Comparison of ENCODE assay signal across 11 mouse cellular contexts in genomic region chr3:40694438-40694837, GRCm38 (mm10). TPM values are rescaled to one million over a fixed set of nuclear protein-coding genes. Genes with fewer than 3 reads are reported as not detected.
DNase-seq lines count a peak whose midpoint lies in the region; ATAC-seq and TF ChIP-seq lines count a peak whose summit lies in the region.
"Had no signal": no experiment of that assay in that cellular context is flagged by ENCODE, and none has a peak within 500 bp of the region (broad histone marks: within the 10 kb centered on the region; RNA-seq: fewer than 3 reads in every experiment).

No protein-coding gene starts in this region.

- WGBS in hindbrain, embryonic 16.5 days = 59% methylated on average over 2 of the region's 2 CpGs
- 59% methylated on average over 2 of the region's 2 CpGs for WGBS in hindbrain, embryonic 14.5 days
- WGBS in hindbrain, embryonic 10.5 days = 84% methylated on average over 2 of the region's 2 CpGs

- H3K4me3 ChIP-seq in hindbrain, embryonic 16.5 days (ENCODE audit: low read length) = no peak overlapping the region
- H3K4me3 ChIP-seq in hindbrain, embryonic 14.5 days (replicated peaks; ENCODE audit: low read length) = no peak overlapping the region
- H3K4me3 ChIP-seq in hindbrain, embryonic 10.5 days = no peak overlapping the region
- no peak overlapping the region for H3K4me3 ChIP-seq in left cerebral cortex, adult 2 months

- no peaks in the 10 kb centered on the region for H3K9me3 ChIP-seq in hindbrain, embryonic 16.5 days (ENCODE audit: control insufficient read depth, low read length)
- no peaks in the 10 kb centered on the region for H3K9me3 ChIP-seq in hindbrain, embryonic 14.5 days (ENCODE audit: control insufficient read depth, low read length)
- no peaks in the 10 kb centered on the region for H3K9me3 ChIP-seq in hindbrain, embryonic 10.5 days

- TF ChIP-seq CTCF in left cerebral cortex, adult 2 months (IDR thresholded peaks at IDR 0.05) = no peak

- intact Hi-C loops in left cerebral cortex, adult 2 months (cut with DNase I) = loop anchor here (5.0 kb wide), 1 partner anchor 48 kb away; the partner anchor contains the start of gene Hspa4l

- H3K4me2 ChIP-seq in hindbrain, embryonic 16.5 days (ENCODE audit: low read length) = no peak overlapping the region
- no peak overlapping the region for H3K4me2 ChIP-seq in hindbrain, embryonic 14.5 days (replicated peaks)

- no peak overlapping the region for H3K27ac ChIP-seq in hindbrain, embryonic 16.5 days (ENCODE audit: low read depth, low read length)
- no peak overlapping the region for H3K27ac ChIP-seq in hindbrain, embryonic 14.5 days
- no peak overlapping the region for H3K27ac ChIP-seq in hindbrain, embryonic 10.5 days
- H3K27ac ChIP-seq in left cerebral cortex, adult 2 months = no peak overlapping the region
- H3K27ac ChIP-seq: stomach, postnatal 0 days had no signal

- H3K4me1 ChIP-seq in hindbrain, embryonic 16.5 days (ENCODE audit: control insufficient read depth, insufficient read depth, low read depth, low read length) = no peaks in the 10 kb centered on the region
- H3K4me1 ChIP-seq in hindbrain, embryonic 14.5 days (replicated peaks; ENCODE audit: control insufficient read depth, insufficient read depth, low read length) = no peaks in the 10 kb centered on the region
- H3K4me1 ChIP-seq in hindbrain, embryonic 10.5 days (replicated peaks) = no peaks in the 10 kb centered on the region

- H3K9ac ChIP-seq in hindbrain, embryonic 16.5 days (ENCODE audit: low read depth, low read length) = no peak overlapping the region
- no peak overlapping the region for H3K9ac ChIP-seq in hindbrain, embryonic 14.5 days

- no peak for DNase-seq in hindbrain, embryonic 14.5 days (ENCODE audit: low spot score)
- peak; percentile 52 for DNase-seq in testis, postnatal 10 days (ENCODE audit: low spot score)
- no peak for DNase-seq in testis, postnatal 14 days (ENCODE audit: low spot score)
- peak; percentile 55 for DNase-seq in heart, postnatal 4 days
- DNase-seq in skeletal muscle tissue, adult 2 months (ENCODE audit: low read depth, low spot score) = peak; percentile 38
- no peak for DNase-seq in hindbrain, embryonic 10.5 days (ENCODE audit: low spot score)
- no peak for DNase-seq in left cerebral cortex, adult 2 months (ENCODE audit: extremely low spot score in 1 of 2, low spot score in 2 of 2)
- DNase-seq: cerebellum, postnatal 25 days had no signal

- peak; percentile 52; the same call in 1 of the 2 replicates for ATAC-seq in hindbrain, embryonic 16.5 days
- ATAC-seq in hindbrain, embryonic 14.5 days (ENCODE audit: low FRiP score) = no peak; the same call in 1 of the 2 replicates

- no peaks in the 10 kb centered on the region for H3K27me3 ChIP-seq in hindbrain, embryonic 16.5 days (replicated peaks; ENCODE audit: control insufficient read depth, insufficient read depth, low read length)
- H3K27me3 ChIP-seq in hindbrain, embryonic 14.5 days (ENCODE audit: control insufficient read depth, insufficient read depth, low read length) = no peaks in the 10 kb centered on the region
- H3K27me3 ChIP-seq in hindbrain, embryonic 10.5 days (ENCODE audit: insufficient read depth, poor library complexity, severe bottlenecking) = no peaks in the 10 kb centered on the region

- H3K36me3 ChIP-seq in hindbrain, embryonic 16.5 days (ENCODE audit: control insufficient read depth, insufficient read depth, low read length) = no peaks in the 10 kb centered on the region; the same call in 1 of the 2 replicates
- H3K36me3 ChIP-seq in hindbrain, embryonic 14.5 days (replicated peaks; ENCODE audit: control insufficient read depth, insufficient read depth) = peaks cover 29% of the 10 kb centered on the region; the same call in 1 of the 2 replicates
- H3K36me3 ChIP-seq in hindbrain, embryonic 10.5 days = peaks cover 49% of the 10 kb centered on the region

RNA-seq across cellular contexts. Expression of gene Slc25a31, which starts 14.2 kb away (rescaled TPM):
- polyA plus RNA-seq in hindbrain, embryonic 16.5 days (2015; fragmentation: Nextera tagmentation; extraction: Ambion mirVana) = 0.30 and 0.36 TPM in 2 replicates
- 0.44 and 0.59 TPM in 2 replicates for polyA plus RNA-seq in hindbrain, embryonic 14.5 days (2014; fragmentation: Nextera tagmentation; extraction: Ambion mirVana)
- 1 to 10 TPM in 1 of 2 experiments, under 1 TPM in 1; 0.90 to 1.0 TPM for total RNA-seq in heart, postnatal 4 days (2021)
- polyA plus RNA-seq in hindbrain, embryonic 10.5 days (2016; fragmentation: Nextera tagmentation; extraction: Ambion mirVana) = 0.09 and 0.12 TPM in 2 replicates
- not detected for total RNA-seq in left cerebral cortex, adult 2 months (2021)
- total RNA-seq: gastrocnemius, adult 8-10 months had no signal
- polyA plus RNA-seq: stomach, postnatal 0 days had no signal

RNA-seq across cellular contexts. Expression of gene Hspa4l, which starts 49.9 kb away (rescaled TPM):
- 51.5 and 56.3 TPM in 2 replicates for polyA plus RNA-seq in hindbrain, embryonic 16.5 days (2015; fragmentation: Nextera tagmentation; extraction: Ambion mirVana)
- polyA plus RNA-seq in hindbrain, embryonic 14.5 days (2014; fragmentation: Nextera tagmentation; extraction: Ambion mirVana) = 56.0 and 65.4 TPM in 2 replicates
- total RNA-seq in heart, postnatal 4 days (2021) = 10 to 100 TPM; 40.5 to 44.6 TPM
- polyA plus RNA-seq in hindbrain, embryonic 10.5 days (2016; fragmentation: Nextera tagmentation; extraction: Ambion mirVana) = 42.2 and 49.0 TPM in 2 replicates
- total RNA-seq in left cerebral cortex, adult 2 months (2021) = 100 to 1,000 TPM; 167 to 172 TPM

Comparison
In these comparisons a context has a peak if more than half of its experiments do, and no peak if none do; other contexts are left out.
1. DNase-seq: peak in testis, postnatal 10 days (single experiment), heart, postnatal 4 days (single experiment) and skeletal muscle tissue, adult 2 months (single experiment); none in hindbrain, embryonic 14.5 days (single experiment), testis, postnatal 14 days (single experiment), hindbrain, embryonic 10.5 days (single experiment) and left cerebral cortex, adult 2 months (0 of 2).